Mouse (Mus musculus): Measurements from ENCODE around the gene Mau2.
"Not testable (repeated sequence)": the region's sequence is repeated elsewhere in the genome, so short reads cannot be mapped to it uniquely, and the experiment has no call there.

Mau2 gene

GRCm38 (mm10) chr8:70015017-70015416 lies 27.5 kb downstream of the Mau2 start:
- DNase-seq: no peak

DNA sequence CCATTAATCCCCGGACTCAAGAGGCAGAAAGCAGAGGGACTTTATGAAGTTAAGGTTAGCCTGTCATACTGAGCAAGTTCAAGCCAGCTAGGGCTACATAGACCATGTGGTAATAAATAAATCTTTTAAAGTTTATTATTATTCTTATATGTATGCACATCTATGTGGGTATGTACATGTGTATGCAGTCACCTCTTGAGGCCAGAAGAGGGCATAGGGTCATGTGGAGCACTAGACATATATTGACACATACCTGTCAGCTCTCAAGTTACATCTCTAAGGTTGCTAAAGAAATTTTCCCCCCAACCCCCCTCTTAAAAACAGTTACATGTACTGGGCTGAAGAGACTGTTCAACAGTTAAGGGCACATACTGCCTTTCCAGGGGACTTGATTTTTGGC lies 29.8 kb downstream of the Mau2 start:
- no peak for DNase-seq

- DNase-seq: no peak
These were observed 30.2 kb downstream of the Mau2 start for GRCm38 (mm10) chr8:70012350-70012749.

DNA sequence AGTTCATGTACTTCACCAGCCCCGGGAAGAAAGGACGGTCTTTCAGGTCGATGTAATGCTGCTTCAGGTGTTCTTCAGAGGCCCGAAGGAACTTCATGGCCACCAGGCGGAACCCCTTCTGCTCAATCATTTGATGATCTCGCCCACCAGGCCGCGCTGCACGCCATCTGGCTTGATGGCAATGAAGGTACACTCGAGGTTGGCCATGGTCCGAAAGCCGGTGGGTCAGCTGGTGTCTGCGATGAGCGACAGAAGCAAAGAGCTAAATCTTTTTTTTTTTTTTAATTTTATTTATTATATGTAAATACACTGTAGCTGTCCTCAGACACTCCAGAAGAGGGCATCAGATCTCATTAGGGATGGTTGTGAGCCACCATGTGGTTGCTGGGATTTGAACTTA lies 31.7 kb downstream of the Mau2 start:
- DNase-seq: not testable (repeated sequence)

DNA sequence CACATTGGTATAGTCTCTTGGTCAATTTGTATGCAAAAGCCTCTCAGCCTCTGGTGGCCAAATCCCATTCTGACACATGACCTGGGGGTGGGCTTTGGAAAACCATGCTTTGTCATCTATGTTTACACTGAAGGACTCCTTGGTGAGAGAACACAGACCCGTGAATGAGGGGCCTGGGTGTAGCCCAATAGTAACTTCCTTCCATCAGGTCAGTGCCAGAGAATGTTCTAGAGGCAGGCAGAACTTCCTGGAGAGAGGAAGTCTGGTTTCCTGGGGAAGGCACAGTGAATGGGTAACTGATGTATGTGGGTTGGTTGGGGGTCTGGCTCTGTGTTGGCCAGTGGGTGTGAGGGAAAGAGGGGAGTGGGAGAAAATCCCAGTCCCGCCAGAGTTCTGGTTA lies 37.4 kb downstream of the Mau2 start:
- DNase-seq: no peak

DNA sequence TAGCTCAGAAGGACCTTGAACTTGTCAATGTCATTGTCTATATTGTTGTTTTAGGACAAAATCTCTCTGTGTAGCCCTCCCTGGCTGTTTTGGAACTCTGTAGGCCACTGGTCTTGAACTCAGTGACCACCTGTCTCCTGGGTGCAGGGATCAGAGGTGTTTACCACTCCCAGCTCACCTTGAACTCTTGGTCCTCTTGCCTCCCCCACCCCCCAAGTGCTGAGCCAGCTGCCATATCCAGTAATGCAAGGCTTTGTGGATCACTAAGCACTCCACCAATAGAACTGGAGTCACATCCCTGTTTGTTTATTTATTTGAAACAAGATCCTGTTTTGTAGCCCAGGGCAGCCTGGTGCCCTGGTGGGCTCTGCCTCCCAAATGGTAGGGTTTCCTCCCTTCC lies 38.2 kb downstream of the Mau2 start:
- DNase-seq: no peak

DNA sequence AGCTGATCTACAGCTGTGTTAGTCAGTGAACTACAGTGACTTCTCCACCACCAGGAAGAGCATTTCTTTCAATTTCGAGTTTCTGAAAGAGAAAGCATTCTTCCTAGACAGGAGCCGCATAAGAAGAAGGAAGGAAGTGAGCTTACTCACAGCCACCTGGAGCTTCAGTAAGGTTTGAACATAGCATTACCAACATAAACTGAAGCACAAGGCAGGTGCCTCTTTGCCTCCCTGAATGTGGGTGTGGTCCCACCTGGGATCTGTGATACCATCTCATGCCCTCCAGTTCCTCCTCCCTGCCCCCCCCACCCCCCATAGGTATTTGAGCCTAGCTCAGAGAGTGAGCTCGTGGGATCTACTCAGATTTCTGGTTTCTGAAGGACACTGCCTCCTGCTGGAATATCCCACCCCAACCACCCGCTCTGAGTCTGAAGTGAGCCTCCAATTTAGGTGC lies 39.3 kb downstream of the Mau2 start:
- DNase-seq: no peak

DNA sequence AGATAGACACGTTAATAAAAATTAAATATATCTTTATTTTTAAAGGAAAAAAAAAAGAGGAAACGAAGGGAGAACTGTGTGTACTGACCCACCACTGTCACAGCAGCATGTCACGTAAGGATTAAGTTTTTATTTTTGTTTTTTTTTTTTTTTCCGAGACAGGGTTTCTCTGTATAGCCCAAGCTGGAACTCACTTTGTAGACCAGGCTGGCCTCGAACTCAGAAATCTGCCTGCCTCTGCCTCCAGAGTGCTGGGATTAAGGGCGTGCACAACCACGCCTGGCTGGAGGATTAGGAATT lies 40.7 kb downstream of the Mau2 start:
- DNase-seq: not testable (repeated sequence)

DNA sequence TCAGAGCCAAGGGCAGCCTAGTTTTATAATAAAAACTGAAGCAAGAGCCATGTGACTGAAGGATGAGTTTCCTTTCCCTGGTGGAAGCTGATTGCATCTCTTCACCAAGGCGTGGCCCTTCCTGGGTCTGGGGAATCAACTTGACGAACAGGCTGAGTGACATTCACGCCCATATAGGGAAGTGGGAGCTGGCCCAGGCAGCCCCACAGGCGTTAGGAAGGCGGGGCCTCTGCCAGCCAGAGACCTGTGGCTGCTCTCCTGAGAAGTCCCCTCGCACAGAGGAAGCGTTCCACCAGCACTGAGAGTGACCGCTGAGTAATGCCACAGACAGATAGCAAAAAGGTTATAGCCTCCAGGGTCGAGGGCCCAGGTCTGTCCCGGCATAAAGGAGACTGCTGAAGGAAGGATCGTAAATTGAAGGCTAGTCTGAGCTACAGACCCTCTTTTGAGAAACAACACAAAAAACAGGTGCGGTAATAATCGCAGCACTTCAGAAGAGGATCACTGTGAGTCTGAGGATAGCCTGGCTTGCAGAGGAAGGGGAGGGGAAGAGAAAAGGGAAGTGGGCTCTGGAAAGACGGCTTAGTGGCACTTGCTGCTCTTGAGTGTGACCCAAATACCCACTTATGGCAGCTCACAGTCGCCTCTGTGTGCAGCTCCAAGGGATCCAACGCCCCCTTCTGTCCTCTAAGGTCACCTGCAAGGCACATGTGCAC lies 41.2 kb downstream of the Mau2 start:
- DNase-seq: no peak

GRCm38 (mm10) chr8:70000226-70000625 lies 42.3 kb downstream of the Mau2 start:
- no peak for DNase-seq

GRCm38 (mm10) chr8:69999236-69999635 lies 43.3 kb downstream of the Mau2 start:
- DNase-seq: no peak

- no peak for DNase-seq
These were observed 43.8 kb downstream of the Mau2 start for GRCm38 (mm10) chr8:69998706-69999105.

- no peak for DNase-seq
These were observed 45.8 kb downstream of the Mau2 start for GRCm38 (mm10) chr8:69996589-69997285.

DNA sequence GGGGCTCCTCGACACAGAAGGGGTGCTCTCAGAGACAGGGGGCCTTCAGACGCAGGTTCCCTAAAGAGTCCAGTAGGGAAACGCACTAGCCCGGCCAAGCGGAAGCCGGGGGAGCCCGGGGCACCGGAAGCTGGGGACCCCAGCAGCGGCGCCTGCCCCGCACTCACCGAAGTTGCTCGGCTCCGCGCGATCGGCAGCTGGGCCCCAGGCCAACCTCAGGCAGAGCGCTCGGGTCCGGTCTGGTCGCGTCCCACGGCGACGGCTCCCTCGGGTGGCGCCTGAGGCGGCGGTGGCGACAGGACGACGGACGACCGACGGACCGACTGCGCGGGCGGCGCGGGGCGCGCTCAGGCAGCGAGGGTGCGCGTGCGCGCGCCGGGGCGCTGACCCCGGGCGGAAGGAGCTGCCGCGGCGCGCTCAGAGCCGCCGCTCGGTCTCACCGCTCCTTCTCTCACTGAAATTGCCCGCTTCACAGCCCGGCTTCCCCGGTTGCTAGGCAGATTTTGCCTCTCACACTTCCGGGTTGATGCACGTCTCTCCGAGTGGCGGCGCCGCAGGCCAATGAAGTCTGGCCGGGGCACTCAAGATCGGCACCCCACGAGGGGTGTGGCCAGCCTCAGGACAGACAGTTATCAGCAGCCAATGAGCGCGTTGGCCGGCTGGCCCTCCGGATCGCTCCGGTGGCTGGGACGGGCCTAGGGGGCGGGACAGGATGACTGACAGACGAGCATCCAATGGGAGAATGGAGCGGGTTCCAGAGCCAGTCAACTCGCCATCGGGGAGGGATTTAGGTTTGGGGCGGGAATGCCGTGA lies 46.6 kb downstream of the Mau2 start, which contains the start of gene Gatad2a:
Gatad2a (minus strand) TSS at position 609 of the 813 bp plus-strand sequence.
- peak; percentile 98 for DNase-seq

- no peak for DNase-seq
These were observed 47.1 kb downstream of the Mau2 start for GRCm38 (mm10) chr8:69995422-69995775.

- DNase-seq: not testable (repeated sequence)
These were observed 53.6 kb downstream of the Mau2 start for GRCm38 (mm10) chr8:69988936-69989335.

DNA sequence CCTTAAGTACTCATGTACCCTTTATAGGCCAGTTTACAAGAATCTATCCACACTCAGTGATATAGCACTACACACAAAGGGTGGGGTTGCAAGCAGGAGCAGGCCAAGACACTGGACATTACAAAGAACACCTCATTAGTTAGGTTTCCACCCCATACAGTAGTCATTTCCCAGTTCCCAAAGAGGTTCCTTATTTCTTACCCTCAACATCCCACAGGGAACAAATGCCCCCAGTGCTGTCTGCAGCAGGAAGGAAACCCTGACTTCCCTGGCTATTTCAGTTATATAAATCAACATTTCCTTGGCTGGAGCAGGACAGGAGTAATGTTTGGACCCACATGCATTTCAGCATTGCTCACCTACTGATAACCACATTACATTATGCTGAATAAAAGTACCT lies 54.8 kb downstream of the Mau2 start:
- DNase-seq: no peak

- no peak for DNase-seq
These were observed 57.5 kb downstream of the Mau2 start for GRCm38 (mm10) chr8:69984876-69985553.

DNA sequence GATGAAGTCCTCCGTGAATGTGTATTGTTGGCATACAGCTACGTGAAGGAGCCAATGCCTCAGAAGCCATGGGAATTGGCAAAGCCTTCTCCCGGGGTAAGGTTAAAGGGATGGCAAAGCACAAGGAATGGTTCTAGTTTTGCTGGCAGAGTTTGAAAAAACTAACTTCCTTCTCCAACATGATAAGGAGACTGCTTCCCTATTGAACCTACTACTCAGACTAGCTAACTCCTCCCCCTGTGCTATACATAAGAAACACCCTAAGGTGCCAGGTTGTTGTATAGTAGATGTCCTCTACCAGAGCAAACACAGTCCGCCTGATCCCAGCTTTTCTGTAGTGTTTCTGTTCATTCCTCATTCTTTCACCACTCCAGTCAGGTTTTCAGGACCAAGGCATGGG lies 64.1 kb downstream of the Mau2 start:
- DNase-seq: no peak

- no peak for DNase-seq
These were observed 67.7 kb downstream of the Mau2 start for GRCm38 (mm10) chr8:69974806-69975205.

DNA sequence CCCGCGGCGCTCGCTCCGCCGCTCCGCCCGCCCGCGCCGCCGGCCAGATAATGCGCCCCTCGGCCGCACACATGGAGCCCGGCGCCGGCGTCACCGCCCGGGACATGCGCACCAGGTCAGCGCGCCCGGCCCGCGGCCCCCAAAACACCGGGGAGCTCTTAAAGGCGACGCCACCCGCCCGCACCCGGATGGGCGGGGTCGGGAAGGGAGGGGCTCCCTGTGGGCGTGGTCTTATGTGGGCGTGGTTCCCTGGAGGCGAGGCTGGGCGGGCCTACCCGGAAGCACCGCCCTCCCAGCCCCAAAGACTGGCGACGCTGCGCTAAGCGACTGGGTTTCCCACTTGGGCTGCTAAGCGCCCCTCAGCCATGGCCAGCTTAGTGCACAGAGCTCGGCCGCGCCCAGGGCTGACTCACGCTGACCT lies 68.3 kb downstream of the Mau2 start:
- DNase-seq: peak; percentile 84

GRCm38 (mm10) chr8:69973442-69974161 lies 68.9 kb downstream of the Mau2 start:
- DNase-seq: peak; percentile 55

DNA sequence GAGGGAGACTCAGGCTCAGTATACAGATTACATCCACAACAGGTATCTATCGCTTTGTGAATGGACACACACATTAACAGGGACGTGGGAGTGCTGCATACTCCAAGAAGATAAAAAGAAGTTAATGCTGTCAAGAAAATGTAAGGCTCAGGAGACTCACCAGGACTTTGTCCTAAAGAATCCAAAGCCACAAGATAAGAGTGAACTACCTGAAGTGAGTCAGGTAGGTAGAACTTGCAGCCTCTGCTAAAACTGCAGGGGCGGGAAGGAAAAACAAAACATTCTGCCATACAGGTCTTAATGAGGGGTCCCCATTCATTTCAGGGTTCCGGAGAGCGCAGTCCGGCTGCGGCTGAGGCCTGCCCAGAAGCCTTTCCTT lies 69.5 kb downstream of the Mau2 start:
- no peak for DNase-seq

Measured in right cerebral cortex, postnatal 4 days (tissue).